Mouse (Mus musculus) myocyte (in vitro differentiated cells): ENCODE data around the gene Hist2h2be.

Source experiments
- CEBPB ChIP-seq: IDR thresholded peaks from 2 replicates; pipeline ENCODE4 v1.6.1; 2011; ENCODE audit warnings: mild to moderate bottlenecking, moderate library complexity; ENCODE audit not compliant: poor library complexity, insufficient read depth, severe bottlenecking
- E2F4 ChIP-seq: IDR thresholded peaks from one replicate; pipeline ENCODE4 v1.6.1; 2011; ENCODE audit warnings: mild to moderate bottlenecking, control low read depth, moderate library complexity; ENCODE audit not compliant: insufficient read depth
- MAX ChIP-seq: IDR thresholded peaks from one replicate; pipeline ENCODE4 v1.6.1; 2011; ENCODE audit warnings: low read depth, mild to moderate bottlenecking, control low read depth
- MYOD1 ChIP-seq, 3 experiments: IDR thresholded peaks; one replicate each; pipeline ENCODE4 v1.6.1; 2011; ENCODE audit warnings: control low read depth in 2 of 3, low read depth in 2 of 3, mild to moderate bottlenecking in 2 of 3, moderate library complexity in 1 of 3; ENCODE audit not compliant: insufficient read length in 2 of 3, control insufficient read depth in 1 of 3
- MYOG ChIP-seq, 3 experiments: IDR thresholded peaks; one replicate each; pipeline ENCODE4 v1.6.1; 2011; ENCODE audit warnings: control low read depth in 2 of 3, low read depth in 2 of 3, mild to moderate bottlenecking in 2 of 3; ENCODE audit not compliant: insufficient read length in 2 of 3, control insufficient read depth in 1 of 3, insufficient read depth in 1 of 3
- POLR2A ChIP-seq: IDR thresholded peaks from one replicate; pipeline ENCODE4 v1.6.1; 2011; ENCODE audit warnings: low read depth, mild to moderate bottlenecking, control low read depth, moderate library complexity; ENCODE audit not compliant: insufficient read length
- POLR2AphosphoS2 ChIP-seq: IDR thresholded peaks from one replicate; pipeline ENCODE4 v1.6.1; 2011; ENCODE audit warnings: low read depth, control low read depth; ENCODE audit not compliant: insufficient read length
- REST ChIP-seq: IDR thresholded peaks from one replicate; pipeline ENCODE4 v1.6.1; 2011; ENCODE audit warnings: mild to moderate bottlenecking, control low read depth, moderate library complexity; ENCODE audit not compliant: insufficient read depth, insufficient read length
- TCF12 ChIP-seq: IDR thresholded peaks from one replicate; pipeline ENCODE4 v1.6.1; 2011; ENCODE audit warnings: mild to moderate bottlenecking, control low read depth; ENCODE audit not compliant: poor library complexity, insufficient read depth, severe bottlenecking
- TCF3 ChIP-seq: IDR thresholded peaks from one replicate; pipeline ENCODE4 v1.6.1; 2011; ENCODE audit warnings: low read depth, control low read depth; ENCODE audit not compliant: insufficient read length
- USF1 ChIP-seq: IDR thresholded peaks from one replicate; pipeline ENCODE4 v1.6.1; 2011; ENCODE audit warnings: low read depth, mild to moderate bottlenecking, control low read depth, moderate library complexity

- TF ChIP-seq MYOG (IDR thresholded peaks at IDR 0.05; ENCODE audit: control insufficient read depth in 1 of 3, insufficient read depth in 1 of 3, insufficient read length in 2 of 3, low read depth in 2 of 3) (no peak), POLR2A (no peak), E2F4 (no peak), MAX (no peak), USF1 (no peak), TCF12 (no peak), POLR2AphosphoS2 (peak; percentile 28), REST (no peak), CEBPB (no peak), MYOD1 (IDR thresholded peaks at IDR 0.05; ENCODE audit: control insufficient read depth in 1 of 3, insufficient read length in 2 of 3, low read depth in 2 of 3) (no peak), TCF3 (no peak)
Measured at GRCm38 (mm10) chr3:96248141-96249033, 27.5 kb downstream of the Hist2h2be start.
